Mouse (Mus musculus): ENCODE data around the gene Gpr83.

- TF ChIP-seq CTCF (IDR thresholded peaks at IDR 0.05; ENCODE audit: borderline replicate concordance, control insufficient read depth, extremely low read depth, insufficient read depth, low read length, poor library complexity) (no peak), POLR2A (IDR thresholded peaks at IDR 0.05; ENCODE audit: control insufficient read depth, extremely low read depth, insufficient read depth, low read length, poor library complexity) (no peak)
Measured at GRCm38 (mm10) chr9:14901757-14902156, 41.7 kb downstream of the Gpr83 start.
